Mouse (Mus musculus) central nervous system, embryonic 11.5 days (tissue): Measurements from ENCODE around the gene Mrps35. TPM values are rescaled to one million over a fixed set of nuclear protein-coding genes. Genes with fewer than 3 reads are reported as not detected.

Source experiments
- polyA plus RNA-seq: library from polyadenylated mRNA; depleted of rRNA; stranded (reverse); fragments of >200 nt; gene quantifications from 2 replicates; pipeline ENCODE4 v1.2.3, GENCODE M21; 2012; rRNA removed

Mrps35 gene
- polyA plus RNA-seq: 53.5 and 66.4 TPM in 2 replicates

GRCm38 (mm10) chr6:147042291-147043290 is at the start of gene Mrps35:
Gene Mrps35, plus strand, starts transcription at chr6:147042764.

GRCm38 (mm10) chr6:147032303-147032925 is 10.2 kb upstream of the Mrps35 start, which contains the start of gene Rep15:
Gene Rep15, plus strand, starts transcription at chr6:147032584.

GRCm38 (mm10) chr6:147086594-147087225 is 44.1 kb downstream of the Mrps35 start, which contains the start of gene Mansc4:
Gene Mansc4, minus strand, starts transcription at chr6:147087032.

GRCm38 (mm10) chr6:147091136-147092120 is 48.9 kb downstream of the Mrps35 start, which contains the start of gene Klhl42:
Gene Klhl42, plus strand, starts transcription at chr6:147091379.

Other genes starting within 250 kb of the Mrps35 start
- gene Arntl2, start 246.7 kb upstream of the Mrps35 start, polyA plus RNA-seq: 2.5 and 8.8 TPM in 2 replicates
- not detected in 2 replicates for gene Smco2, start 192.7 kb upstream of the Mrps35 start, polyA plus RNA-seq
- gene Ppfibp1, start 154.3 kb upstream of the Mrps35 start, polyA plus RNA-seq: 24.9 and 29.6 TPM in 2 replicates
- gene 1700034J05Rik, start 88.3 kb upstream of the Mrps35 start, polyA plus RNA-seq: not detected in 2 replicates
- gene Rep15, start 10.2 kb upstream of the Mrps35 start, polyA plus RNA-seq: 0.72 and 0.81 TPM in 2 replicates
- gene Mansc4, start 44.3 kb downstream of the Mrps35 start, polyA plus RNA-seq: 0.55 and 0.65 TPM in 2 replicates
- 6.7 and 9.3 TPM in 2 replicates for gene Klhl42, start 48.6 kb downstream of the Mrps35 start, polyA plus RNA-seq
- gene Pthlh, start 221.4 kb downstream of the Mrps35 start, polyA plus RNA-seq: 1.4 and 1.7 TPM in 2 replicates